Mouse (Mus musculus) ES-Bruce4 (cell line): ENCODE results near the gene Wwp2. TPM values are rescaled to one million over a fixed set of nuclear protein-coding genes. Genes with fewer than 3 reads are reported as not detected.

Experiments
- H3K27ac ChIP-seq: 2 replicates; pipeline ENCODE4 v1.5.1; 2012; ENCODE audit warnings: low read length, inconsistent platforms; ENCODE audit not compliant: insufficient read depth
- H3K27me3 ChIP-seq: 2 replicates; pipeline ENCODE4 v1.6.1; 2012; ENCODE audit warnings: mild to moderate bottlenecking, low read length, inconsistent platforms; ENCODE audit not compliant: control insufficient read depth, poor library complexity, insufficient read depth, severe bottlenecking
- H3K36me3 ChIP-seq: 2 replicates; pipeline ENCODE4 v1.6.1; 2012; ENCODE audit warnings: inconsistent platforms, mild to moderate bottlenecking, low read length, moderate library complexity; ENCODE audit not compliant: control insufficient read depth, poor library complexity, insufficient read depth, severe bottlenecking
- H3K4me1 ChIP-seq: one replicate; pipeline ENCODE4 v1.8.1; 2011; ENCODE audit warnings: low read length; ENCODE audit not compliant: control insufficient read depth, insufficient read depth
- H3K4me3 ChIP-seq: 2 replicates; pipeline ENCODE4 v1.5.1; 2011; ENCODE audit warnings: low read depth, mild to moderate bottlenecking, low read length
- H3K9ac ChIP-seq: 2 replicates; pipeline ENCODE4 v1.6.1; 2012; ENCODE audit warnings: low read depth, mild to moderate bottlenecking, inconsistent platforms; ENCODE audit not compliant: poor library complexity, severe bottlenecking
- H3K9me3 ChIP-seq: replicated peaks from 2 replicates; pipeline ENCODE4 v1.6.1; 2012; ENCODE audit warnings: mild to moderate bottlenecking, low read length, inconsistent platforms; ENCODE audit not compliant: control insufficient read depth, poor library complexity, insufficient read depth, severe bottlenecking
- CTCF ChIP-seq: IDR thresholded peaks from one replicate; pipeline ENCODE4 v1.8.1; 2011; ENCODE audit warnings: low read depth, low read length
- EP300 ChIP-seq: IDR thresholded peaks from 2 replicates; pipeline ENCODE4 v1.6.1; 2011; ENCODE audit warnings: low read depth, low read length; ENCODE audit not compliant: insufficient read depth
- POLR2A ChIP-seq: IDR thresholded peaks from one replicate; pipeline ENCODE4 v1.8.1; 2011; ENCODE audit warnings: low read length; ENCODE audit not compliant: insufficient read depth
- polyA plus RNA-seq: library from polyadenylated mRNA; stranded (reverse); fragments of >200 nt; gene quantifications from 2 replicates; pipeline ENCODE4 v1.2.4, GENCODE M21; 2011; ENCODE audit warnings: low read depth; ENCODE audit not compliant: missing spikeins, insufficient read depth, insufficient read length

Gene Wwp2
- polyA plus RNA-seq, 1 experiment, result 48.7 TPM

DNA sequence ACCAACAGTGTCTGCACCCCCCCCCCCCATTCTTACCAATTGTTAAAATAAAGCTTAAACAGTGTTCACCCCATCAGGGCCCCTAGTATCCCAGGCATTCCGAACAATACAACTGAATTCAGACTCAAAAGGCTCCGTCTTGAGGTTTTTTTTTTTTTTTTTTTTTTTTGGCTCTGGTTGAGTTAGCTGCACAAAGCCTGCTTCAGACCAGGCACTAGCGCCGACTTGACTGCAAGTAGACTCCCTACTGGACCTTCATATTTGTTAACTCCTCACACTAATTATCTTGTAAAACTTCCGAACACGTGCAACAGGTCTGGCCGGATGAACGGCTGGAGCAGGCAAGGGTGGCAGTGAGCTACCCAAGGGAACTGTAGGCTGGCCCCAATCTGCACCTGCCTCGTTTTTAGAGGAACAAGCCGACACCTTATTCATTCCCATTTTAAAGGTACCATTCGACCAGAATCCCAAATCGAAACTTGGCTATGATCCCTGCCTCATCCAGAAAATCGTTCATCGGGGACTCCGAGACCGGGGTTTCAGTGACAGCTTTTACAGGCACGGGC lies 151.3 kb downstream of the Wwp2 start:
- no peaks in the 10 kb centered on the region for H3K9me3 ChIP-seq
- no peaks in the 10 kb centered on the region for H3K27me3 ChIP-seq
- H3K27ac ChIP-seq, result peak overlapping the region; percentile 43
- no peak for TF ChIP-seq CTCF
- peak overlapping the region; percentile 96 for H3K9ac ChIP-seq
- H3K36me3 ChIP-seq, result peaks cover 41% of the 10 kb centered on the region
- peak overlapping the region; percentile 93 for H3K4me3 ChIP-seq
- no peaks in the 10 kb centered on the region for H3K4me1 ChIP-seq

DNA sequence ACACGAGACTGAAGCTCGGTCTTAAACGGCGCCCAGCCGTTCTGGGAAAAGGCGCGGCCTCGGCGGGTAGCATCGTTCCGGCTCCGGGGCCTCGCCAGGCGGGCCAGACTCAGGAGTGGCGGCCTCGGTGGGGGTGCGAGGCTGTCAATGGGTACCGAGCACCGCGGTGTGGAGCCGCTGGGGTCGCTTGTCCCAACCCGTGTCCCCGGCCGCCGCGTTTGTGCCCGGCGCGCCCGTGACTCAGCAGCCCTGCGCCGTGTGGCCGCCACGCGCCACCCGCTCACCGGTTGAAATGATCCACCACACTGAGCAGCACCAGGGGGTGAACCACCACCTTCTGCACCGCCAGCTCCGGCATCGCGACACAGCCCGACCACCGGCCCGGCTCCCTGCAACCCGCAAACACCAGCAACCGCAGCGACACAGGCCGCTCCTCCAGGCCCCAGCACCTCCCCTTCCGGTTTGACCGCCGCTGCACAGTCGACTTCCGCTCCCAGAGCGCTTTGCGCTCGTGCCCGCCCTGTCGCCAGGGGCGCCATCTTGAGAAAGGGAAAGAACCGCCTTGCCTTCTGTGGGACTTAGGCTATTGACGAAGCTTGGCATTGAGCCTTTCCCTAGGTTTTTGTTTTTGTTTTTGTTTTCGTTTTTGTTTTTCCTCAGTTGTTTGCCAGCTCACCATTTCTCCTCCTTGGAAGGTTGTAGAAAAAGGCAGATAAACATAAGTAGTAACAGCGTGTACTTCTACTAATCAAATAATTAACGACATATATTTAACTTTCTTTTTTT lies 152.0 kb downstream of the Wwp2 start, which contains the start of gene Psmd7:
Gene Psmd7, minus strand, starts transcription at position 470 of the 786 bp plus-strand sequence.
- peak within 1 kb of the TSS; percentile 72 for H3K27ac ChIP-seq
- peak within 1 kb of the TSS; percentile 93 for H3K4me3 ChIP-seq
- TF ChIP-seq EP300 (0 out of 2 replicates have a peak, but pooled peaks have one; percentile 50), CTCF (no peak), POLR2A (peak; percentile 70)
- no peaks in the 10 kb centered on the region for H3K27me3 ChIP-seq
- no peaks in the 10 kb centered on the region for H3K4me1 ChIP-seq
- no peaks in the 10 kb centered on the region for H3K9me3 ChIP-seq
- peaks cover 34% of the 10 kb centered on the region for H3K36me3 ChIP-seq
- H3K9ac ChIP-seq, result peak within 1 kb of the TSS; percentile 96

GRCm38 (mm10) chr8:107593967-107594729 lies 158.0 kb downstream of the Wwp2 start:
- TF ChIP-seq CTCF, result no peak
- no peak for TF ChIP-seq EP300
- no peak for TF ChIP-seq POLR2A
- Histone ChIP-seq H3K27ac (no peak overlapping the region), H3K36me3 (no peaks in the 10 kb centered on the region), H3K27me3 (no peaks in the 10 kb centered on the region), H3K4me3 (no peak overlapping the region), H3K4me1 (no peaks in the 10 kb centered on the region), H3K9ac (no peak overlapping the region), H3K9me3 (peaks cover 3% of the 10 kb centered on the region; the same call in 1 of the 2 replicates)

GRCm38 (mm10) chr8:107594817-107595216 lies 158.7 kb downstream of the Wwp2 start:
- H3K27me3 ChIP-seq, result no peaks in the 10 kb centered on the region
- TF ChIP-seq CTCF (no peak), EP300 (peak; percentile 72; the same call in 1 of the 2 replicates), POLR2A (no peak)

DNA sequence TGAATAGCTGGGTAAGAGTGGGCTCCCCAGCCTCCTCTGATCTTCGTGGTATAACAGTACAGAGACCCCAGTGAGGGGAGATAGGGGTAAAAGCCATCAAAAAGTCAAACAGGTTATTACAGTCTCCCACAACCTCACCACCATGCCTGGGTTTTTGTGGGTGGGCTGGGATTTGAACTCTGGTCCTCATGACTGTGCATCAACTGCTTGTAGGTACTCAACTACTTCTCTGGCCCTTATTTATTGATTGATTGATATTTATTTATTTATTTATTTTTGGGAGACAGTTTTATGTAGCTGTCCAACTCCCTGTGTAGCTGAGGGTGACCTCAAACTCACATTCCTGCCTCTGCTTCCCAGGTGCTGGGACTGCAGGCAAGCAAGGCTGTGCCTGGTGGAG lies 161.6 kb downstream of the Wwp2 start:
- Histone ChIP-seq H3K27me3 (no peaks in the 10 kb centered on the region), H3K4me1 (no peaks in the 10 kb centered on the region)
- TF ChIP-seq EP300, result no peak
- TF ChIP-seq CTCF, result no peak
- no peak for TF ChIP-seq POLR2A

More at GRCm38 (mm10) chr8:107594817-107595216, 158.7 kb downstream of the Wwp2 start:
- Histone ChIP-seq H3K9ac (no peak overlapping the region), H3K9me3 (peaks cover 3% of the 10 kb centered on the region; the same call in 1 of the 2 replicates), H3K36me3 (no peaks in the 10 kb centered on the region), H3K4me3 (no peak overlapping the region), H3K4me1 (no peaks in the 10 kb centered on the region), H3K27ac (peak overlapping the region; percentile 97)

More for the DNA sequence above, 161.6 kb downstream of the Wwp2 start:
- no peak overlapping the region for H3K9ac ChIP-seq
- no peaks in the 10 kb centered on the region for H3K36me3 ChIP-seq
- H3K27ac ChIP-seq, result no peak overlapping the region
- H3K4me3 ChIP-seq, result no peak overlapping the region
- H3K9me3 ChIP-seq, result peaks cover 3% of the 10 kb centered on the region; the same call in 1 of the 2 replicates
